In the genomic region with DNA sequence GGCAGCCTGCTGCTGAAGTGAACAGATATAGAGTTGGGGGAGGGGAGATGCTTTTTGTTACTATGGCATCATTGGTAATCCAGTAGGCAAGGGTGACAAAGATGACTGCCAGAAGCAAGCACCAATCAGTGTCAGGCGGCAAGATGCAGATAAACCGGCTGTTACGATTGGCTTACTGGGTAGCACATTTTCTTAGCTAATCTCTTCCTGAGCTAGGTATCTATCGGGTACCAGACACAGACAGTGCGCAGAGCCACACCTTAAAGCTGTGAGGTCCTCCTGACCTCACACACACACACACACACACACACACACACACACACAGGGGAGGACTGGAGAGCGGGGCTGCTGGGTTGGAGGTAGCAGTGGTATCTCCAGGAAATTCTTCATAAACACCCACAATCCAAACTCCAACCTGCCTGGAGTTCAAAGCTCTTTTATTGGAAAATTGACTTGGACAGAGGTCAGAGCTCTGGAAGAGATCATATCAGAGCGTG, we compare ENCODE assay signal across 12 mouse cellular contexts.
DNase-seq lines count a peak whose midpoint lies in the region; ATAC-seq lines count a peak whose summit lies in the region.
"Had no signal": no experiment of that assay in that cellular context is flagged by ENCODE, and none has a peak within 500 bp of the region (broad histone marks: within the 10 kb centered on the region; RNA-seq: fewer than 3 reads in every experiment).

No protein-coding gene starts in this region.

- no peak overlapping the region for H3K27ac ChIP-seq in midbrain, embryonic 11.5 days (ENCODE audit: low read depth, low read length)
- no peak overlapping the region for H3K27ac ChIP-seq in midbrain, embryonic 10.5 days (replicated peaks)
- H3K27ac ChIP-seq in forebrain, embryonic 16.5 days (ENCODE audit: low read length) = no peak overlapping the region
- 0 out of 2 replicates have a peak overlapping the region, but pooled peaks have one; percentile 6 for H3K27ac ChIP-seq in liver, embryonic 12.5 days
- H3K27ac ChIP-seq in stomach, embryonic 15.5 days = no peak overlapping the region
- H3K27ac ChIP-seq: embryonic facial prominence, embryonic 12.5 days; gastrocnemius, adult 2 months had no signal

- H3K9me3 ChIP-seq in midbrain, embryonic 11.5 days (ENCODE audit: control insufficient read depth, low read length) = no peaks in the 10 kb centered on the region
- no peaks in the 10 kb centered on the region for H3K9me3 ChIP-seq in midbrain, embryonic 10.5 days (replicated peaks)
- no peaks in the 10 kb centered on the region for H3K9me3 ChIP-seq in forebrain, embryonic 16.5 days (ENCODE audit: control insufficient read depth, low read length)
- H3K9me3 ChIP-seq in liver, embryonic 12.5 days (replicated peaks) = no peaks in the 10 kb centered on the region
- H3K9me3 ChIP-seq in stomach, embryonic 15.5 days = no peaks in the 10 kb centered on the region
- H3K9me3 ChIP-seq: embryonic facial prominence, embryonic 12.5 days had no signal

- H3K27me3 ChIP-seq in midbrain, embryonic 11.5 days (ENCODE audit: control insufficient read depth, insufficient read depth, low read length) = no peaks in the 10 kb centered on the region
- no peaks in the 10 kb centered on the region for H3K27me3 ChIP-seq in midbrain, embryonic 10.5 days (ENCODE audit: low read depth, poor library complexity, severe bottlenecking)
- no peaks in the 10 kb centered on the region for H3K27me3 ChIP-seq in forebrain, embryonic 16.5 days (replicated peaks; ENCODE audit: control insufficient read depth, insufficient read depth, low read length)
- H3K27me3 ChIP-seq in liver, embryonic 12.5 days (replicated peaks) = no peaks in the 10 kb centered on the region
- H3K27me3 ChIP-seq in stomach, embryonic 15.5 days (replicated peaks) = no peaks in the 10 kb centered on the region
- H3K27me3 ChIP-seq: embryonic facial prominence, embryonic 12.5 days had no signal

- peak; percentile 57; the same call in 1 of the 2 replicates for ATAC-seq in midbrain, embryonic 11.5 days (ENCODE audit: low FRiP score)
- peak; percentile 82 for ATAC-seq in forebrain, embryonic 16.5 days
- ATAC-seq in liver, embryonic 12.5 days = peak; percentile 64
- peak; percentile 51; the same call in 1 of the 2 replicates for ATAC-seq in stomach, embryonic 15.5 days (ENCODE audit: insufficient read depth, low FRiP score, low read depth)
- ATAC-seq: lung, postnatal 0 days had no signal

- H3K36me3 ChIP-seq in midbrain, embryonic 11.5 days (ENCODE audit: control insufficient read depth, insufficient read depth, low read length) = peaks cover 5% of the 10 kb centered on the region; the same call in 1 of the 2 replicates
- H3K36me3 ChIP-seq in midbrain, embryonic 10.5 days = peaks cover 56% of the 10 kb centered on the region
- H3K36me3 ChIP-seq in forebrain, embryonic 16.5 days (ENCODE audit: control insufficient read depth, insufficient read depth) = no peaks in the 10 kb centered on the region
- no peaks in the 10 kb centered on the region for H3K36me3 ChIP-seq in liver, embryonic 12.5 days
- no peaks in the 10 kb centered on the region for H3K36me3 ChIP-seq in stomach, embryonic 15.5 days
- H3K36me3 ChIP-seq: embryonic facial prominence, embryonic 12.5 days had no signal

- H3K4me1 ChIP-seq in midbrain, embryonic 11.5 days (ENCODE audit: control insufficient read depth, insufficient read depth, low read length) = peaks cover 8% of the 10 kb centered on the region
- H3K4me1 ChIP-seq in midbrain, embryonic 10.5 days = peaks cover 56% of the 10 kb centered on the region
- no peaks in the 10 kb centered on the region for H3K4me1 ChIP-seq in forebrain, embryonic 16.5 days (replicated peaks; ENCODE audit: control insufficient read depth, insufficient read depth, low read length)
- peaks cover 8% of the 10 kb centered on the region for H3K4me1 ChIP-seq in liver, embryonic 12.5 days
- H3K4me1 ChIP-seq in stomach, embryonic 15.5 days = peaks cover 5% of the 10 kb centered on the region; the same call in 1 of the 2 replicates

- H3K4me3 ChIP-seq in midbrain, embryonic 11.5 days (ENCODE audit: low read depth, low read length) = no peak overlapping the region
- no peak overlapping the region for H3K4me3 ChIP-seq in midbrain, embryonic 10.5 days
- no peak overlapping the region for H3K4me3 ChIP-seq in forebrain, embryonic 16.5 days (replicated peaks; ENCODE audit: low read length)
- no peak overlapping the region for H3K4me3 ChIP-seq in liver, embryonic 12.5 days
- H3K4me3 ChIP-seq in stomach, embryonic 15.5 days (replicated peaks) = no peak overlapping the region
- H3K4me3 ChIP-seq: embryonic facial prominence, embryonic 12.5 days; gastrocnemius, adult 2 months had no signal

- WGBS in midbrain, embryonic 11.5 days = 90% methylated on average over 7 of the region's 7 CpGs
- WGBS in midbrain, embryonic 10.5 days = 91% methylated on average over 7 of the region's 7 CpGs
- 90% methylated on average over 7 of the region's 7 CpGs for WGBS in forebrain, embryonic 16.5 days
- WGBS in liver, embryonic 12.5 days (ENCODE audit: insufficient replicate concordance) = 60% methylated on average over 7 of the region's 7 CpGs
- WGBS in stomach, embryonic 15.5 days = 67% methylated on average over 7 of the region's 7 CpGs

- no peak overlapping the region for H3K4me2 ChIP-seq in midbrain, embryonic 11.5 days
- H3K4me2 ChIP-seq in forebrain, embryonic 16.5 days (ENCODE audit: low read length) = no peak overlapping the region
- H3K4me2 ChIP-seq in liver, embryonic 12.5 days = no peak overlapping the region
- H3K4me2 ChIP-seq in stomach, embryonic 15.5 days = no peak overlapping the region
- H3K4me2 ChIP-seq: embryonic facial prominence, embryonic 12.5 days had no signal

- no peak overlapping the region for H3K9ac ChIP-seq in midbrain, embryonic 11.5 days (ENCODE audit: low read length)
- H3K9ac ChIP-seq in forebrain, embryonic 16.5 days (replicated peaks; ENCODE audit: low read depth, low read length) = no peak overlapping the region
- no peak overlapping the region for H3K9ac ChIP-seq in liver, embryonic 12.5 days
- no peak overlapping the region for H3K9ac ChIP-seq in stomach, embryonic 15.5 days
- H3K9ac ChIP-seq: embryonic facial prominence, embryonic 12.5 days had no signal

- no peak for DNase-seq in midbrain, embryonic 11.5 days (ENCODE audit: low spot score, missing footprints)
- DNase-seq in midbrain, embryonic 10.5 days (ENCODE audit: low spot score) = no peak
- DNase-seq in spleen, postnatal 36 days (ENCODE audit: low spot score in 2 of 2) = no peak
- DNase-seq in cerebellum, adult 18-20 months = no peak
- DNase-seq: adrenal gland, postnatal 10 days; cerebellum, adult 8-10 months; gastrocnemius, adult 2 months had no signal
